ENCODE assay signal across 9 mouse cellular contexts in the genomic region with DNA sequence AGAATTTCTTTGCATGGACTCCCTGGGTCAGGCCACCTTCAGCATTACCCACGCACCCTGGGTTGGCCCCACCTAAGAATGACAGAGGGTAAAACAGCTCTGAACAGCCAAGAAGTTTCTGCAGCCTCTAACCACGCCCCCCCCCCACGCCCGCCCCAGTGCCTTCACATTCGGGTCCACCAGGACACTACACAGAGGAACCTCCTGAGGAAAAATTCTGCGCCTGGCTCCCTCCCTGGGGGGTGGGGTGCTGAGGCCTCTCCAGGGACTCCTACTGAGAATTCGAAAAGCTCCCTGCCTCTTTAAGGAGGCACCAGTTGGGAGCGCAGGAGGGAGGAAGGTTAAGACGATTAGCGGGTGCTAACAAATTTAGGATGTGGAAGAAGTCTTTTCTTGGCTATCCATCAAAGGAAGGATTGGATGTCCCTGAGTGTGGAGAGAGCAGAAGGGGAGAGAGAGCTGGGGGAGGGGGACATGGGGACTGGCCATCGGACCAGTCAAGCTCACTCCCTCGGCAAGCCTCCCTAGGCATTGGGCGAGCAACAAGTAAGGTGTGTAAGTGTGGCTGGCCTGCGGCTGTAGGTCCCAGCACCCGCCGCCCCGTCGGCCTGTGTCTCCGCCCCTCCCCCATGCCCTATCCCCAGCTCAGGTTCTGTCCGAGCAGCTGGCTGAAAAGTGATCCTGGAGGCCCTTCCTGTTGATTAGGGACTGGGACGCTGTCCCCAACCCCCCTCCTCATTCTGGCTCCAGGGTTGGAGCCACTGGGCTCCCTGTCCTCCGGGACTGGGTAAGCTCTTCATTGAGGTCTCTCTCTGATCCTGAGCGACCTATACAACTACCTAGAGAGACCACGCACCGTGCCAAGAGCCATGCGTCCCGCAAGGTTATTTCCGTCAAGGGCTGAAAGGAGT. TPM values are rescaled to one million over a fixed set of nuclear protein-coding genes. Genes with fewer than 3 reads are reported as not detected.
DNase-seq lines count a peak whose midpoint lies in the region; ATAC-seq lines count a peak whose summit lies in the region.
"Had no signal": no experiment of that assay in that cellular context is flagged by ENCODE, and none has a peak within 500 bp of the region (broad histone marks: within the 10 kb centered on the region; RNA-seq: fewer than 3 reads in every experiment).

No protein-coding gene starts in this region.

- H3K9me3 ChIP-seq in kidney, embryonic 15.5 days (replicated peaks): no peaks in the 10 kb centered on the region
- H3K9me3 ChIP-seq in forebrain, embryonic 15.5 days: no peaks in the 10 kb centered on the region
- H3K9me3 ChIP-seq in neural tube, embryonic 13.5 days: no peaks in the 10 kb centered on the region

- 0 out of 2 replicates have a peak, but pooled peaks cover 2% of the 10 kb centered on the region for H3K27me3 ChIP-seq in kidney, embryonic 15.5 days
- peaks cover 14% of the 10 kb centered on the region for H3K27me3 ChIP-seq in forebrain, embryonic 15.5 days
- H3K27me3 ChIP-seq in neural tube, embryonic 13.5 days: peaks cover 34% of the 10 kb centered on the region

- H3K36me3 ChIP-seq in kidney, embryonic 15.5 days: no peaks in the 10 kb centered on the region
- no peaks in the 10 kb centered on the region for H3K36me3 ChIP-seq in forebrain, embryonic 15.5 days
- H3K36me3 ChIP-seq in neural tube, embryonic 13.5 days: no peaks in the 10 kb centered on the region

- DNase-seq in kidney, adult 11 months: no peak
- DNase-seq in kidney, postnatal 4 days: peak; percentile 64 to 78
- DNase-seq in natural killer cell, adult 2 months (ENCODE audit: low spot score in 2 of 2): no peak
- DNase-seq in testis, postnatal 10 days (ENCODE audit: low spot score): no peak

- peak overlapping the region; percentile 25 for H3K4me3 ChIP-seq in kidney, embryonic 15.5 days (replicated peaks)
- peak overlapping the region; percentile 5; the same call in 1 of the 2 replicates for H3K4me3 ChIP-seq in forebrain, embryonic 15.5 days
- H3K4me3 ChIP-seq in neural tube, embryonic 13.5 days: 0 out of 2 replicates have a peak overlapping the region, but pooled peaks have one; percentile 2

- peak; percentile 77 for ATAC-seq in kidney, embryonic 15.5 days (replicated peaks; ENCODE audit: low FRiP score)
- ATAC-seq in forebrain, embryonic 15.5 days (replicated peaks): no peak
- no peak; the same call in 1 of the 2 replicates for ATAC-seq in neural tube, embryonic 13.5 days (ENCODE audit: low read depth)
- no peak for ATAC-seq in monocyte, adult 5-6 weeks (replicated peaks; ENCODE audit: insufficient number of reproducible peaks, low FRiP score, low TSS enrichment, poor library complexity, severe bottlenecking)

- H3K4me2 ChIP-seq in kidney, embryonic 15.5 days: peak overlapping the region; percentile 61
- H3K4me2 ChIP-seq in forebrain, embryonic 15.5 days (replicated peaks): peak overlapping the region; percentile 36
- peak overlapping the region; percentile 45 for H3K4me2 ChIP-seq in neural tube, embryonic 13.5 days

- H3K9ac ChIP-seq in kidney, embryonic 15.5 days: peak overlapping the region; percentile 19; the same call in 1 of the 2 replicates
- no peak overlapping the region for H3K9ac ChIP-seq in forebrain, embryonic 15.5 days (replicated peaks)
- 0 out of 2 replicates have a peak overlapping the region, but pooled peaks have one; percentile 3 for H3K9ac ChIP-seq in neural tube, embryonic 13.5 days

- H3K4me1 ChIP-seq in kidney, embryonic 15.5 days: peaks cover 43% of the 10 kb centered on the region
- H3K4me1 ChIP-seq in forebrain, embryonic 15.5 days: peaks cover 8% of the 10 kb centered on the region
- peaks cover 17% of the 10 kb centered on the region for H3K4me1 ChIP-seq in neural tube, embryonic 13.5 days (replicated peaks)

- 3% methylated on average over 25 of the region's 28 CpGs for WGBS in kidney, embryonic 15.5 days
- WGBS in forebrain, embryonic 15.5 days: 2% methylated on average over 28 of the region's 28 CpGs
- 4% methylated on average over 28 of the region's 28 CpGs for WGBS in neural tube, embryonic 13.5 days

- peak overlapping the region; percentile 63 for H3K27ac ChIP-seq in kidney, embryonic 15.5 days
- H3K27ac ChIP-seq in forebrain, embryonic 15.5 days (replicated peaks): no peak overlapping the region
- H3K27ac ChIP-seq in neural tube, embryonic 13.5 days (replicated peaks): no peak overlapping the region

RNA-seq across cellular contexts. Expression of a gene that starts 42.4 kb away (rescaled TPM):
- 6.0 and 6.8 TPM in 2 replicates for polyA plus RNA-seq in kidney, embryonic 15.5 days (2015; fragmentation: Nextera tagmentation; extraction: Ambion mirVana)
- polyA plus RNA-seq in forebrain, embryonic 15.5 days (2015; fragmentation: Nextera tagmentation; extraction: Ambion mirVana): 0.78 and 1.1 TPM in 2 replicates
- polyA plus RNA-seq in neural tube, embryonic 13.5 days (2015; fragmentation: Nextera tagmentation; extraction: Ambion mirVana): 2.8 and 3.2 TPM in 2 replicates
- total RNA-seq in monocyte, adult 5-6 weeks (2017): not detected in 3 replicates
- total RNA-seq: MEL had no signal

Comparison
In these comparisons a context has a peak if more than half of its experiments do, and no peak if none do; other contexts are left out.
1. DNase-seq: peak in kidney, postnatal 4 days (2 of 2); none in kidney, adult 11 months (single experiment), natural killer cell, adult 2 months (0 of 2) and testis, postnatal 10 days (single experiment).
2. Peak in every context shown above with its lines, with median percentiles within 50 percentile points of each other: H3K4me2 ChIP-seq and H3K4me3 ChIP-seq.